Mouse (Mus musculus): ENCODE results near the gene Efl1.
A peak's percentile ranks its signal among the peaks of the same experiment; 100 is the strongest.
"Not testable (repeated sequence)": the region's sequence is repeated elsewhere in the genome, so short reads cannot be mapped to it uniquely, and the experiment has no call there.

Gene Efl1

GRCm38 (mm10) chr7:82766623-82767022 is 118.2 kb downstream of the Efl1 start:
- DNase-seq: no peak

GRCm38 (mm10) chr7:82770207-82770606 is 121.8 kb downstream of the Efl1 start:
- DNase-seq: no peak

GRCm38 (mm10) chr7:82770957-82771660 is 122.7 kb downstream of the Efl1 start:
- DNase-seq: not testable (repeated sequence)

GRCm38 (mm10) chr7:82771661-82772021 is 123.2 kb downstream of the Efl1 start:
- DNase-seq: not testable (repeated sequence)

GRCm38 (mm10) chr7:82772481-82772880 is 124.1 kb downstream of the Efl1 start:
- no peak for DNase-seq

GRCm38 (mm10) chr7:82773150-82773549 is 124.7 kb downstream of the Efl1 start:
- DNase-seq: no peak

GRCm38 (mm10) chr7:82773884-82774283 is 125.5 kb downstream of the Efl1 start:
- no peak for DNase-seq

- no peak for DNase-seq
Observed at GRCm38 (mm10) chr7:82775090-82775489, 126.7 kb downstream of the Efl1 start.

- DNase-seq: peak; percentile 15
Observed at GRCm38 (mm10) chr7:82783071-82783470, 134.7 kb downstream of the Efl1 start.

- no peak for DNase-seq
Observed at GRCm38 (mm10) chr7:82783693-82784092, 135.3 kb downstream of the Efl1 start.

GRCm38 (mm10) chr7:82785335-82785934 is 137.0 kb downstream of the Efl1 start:
- DNase-seq: peak; percentile 14

GRCm38 (mm10) chr7:82785970-82786647 is 137.7 kb downstream of the Efl1 start:
- DNase-seq: no peak

- no peak for DNase-seq
Observed at GRCm38 (mm10) chr7:82792644-82793043, 144.2 kb downstream of the Efl1 start.

GRCm38 (mm10) chr7:82793111-82793510 is 144.7 kb downstream of the Efl1 start:
- DNase-seq: no peak

GRCm38 (mm10) chr7:82794542-82794941 is 146.1 kb downstream of the Efl1 start:
- no peak for DNase-seq

GRCm38 (mm10) chr7:82802206-82802605 is 153.8 kb downstream of the Efl1 start:
- no peak for DNase-seq

- no peak for DNase-seq
Observed at GRCm38 (mm10) chr7:82808257-82808656, 159.8 kb downstream of the Efl1 start.

- DNase-seq: no peak
Observed at GRCm38 (mm10) chr7:82809126-82809525, 160.7 kb downstream of the Efl1 start.

- no peak for DNase-seq
Observed at GRCm38 (mm10) chr7:82810799-82811139, 162.4 kb downstream of the Efl1 start.

- no peak for DNase-seq
Observed at GRCm38 (mm10) chr7:82811140-82811851, 162.9 kb downstream of the Efl1 start.

- DNase-seq: no peak
Observed at GRCm38 (mm10) chr7:82812186-82813155, 164.1 kb downstream of the Efl1 start.

GRCm38 (mm10) chr7:82819541-82819940 is 171.1 kb downstream of the Efl1 start:
- DNase-seq: no peak
